Mouse (Mus musculus) CH12.LX (cell line): ENCODE measurements around the gene Pfkfb2. TPM values are rescaled to one million over a fixed set of nuclear protein-coding genes. Genes with fewer than 3 reads are reported as not detected.

Experiments used
- DNase-seq: peaks from one replicate; pipeline ENCODE4 v3.0.0-alpha.2; 2013; ENCODE audit errors: extremely low read depth
- H3K27ac ChIP-seq: 2 replicates; pipeline ENCODE4 v1.5.1; 2012; ENCODE audit warnings: low read depth, mild to moderate bottlenecking, control low read depth, moderate library complexity; ENCODE audit not compliant: insufficient read depth
- H3K27me3 ChIP-seq: replicated peaks from 2 replicates; pipeline ENCODE3; 2012; ENCODE audit warnings: inconsistent platforms
- H3K36me3 ChIP-seq, 2 experiments: replicated peaks in 1 of 2; 2 replicates each; pipeline versions ENCODE3 to v1.6.1; 2012; ENCODE audit warnings: inconsistent platforms in 1 of 2, low read length in 1 of 2, mild to moderate bottlenecking in 1 of 2, mixed read lengths in 1 of 2, moderate library complexity in 1 of 2; ENCODE audit not compliant: control insufficient read depth in 1 of 2, insufficient read depth in 1 of 2
- H3K4me1 ChIP-seq, 2 experiments: 2 replicates each; pipeline ENCODE4 v1.6.1; 2012; ENCODE audit warnings: inconsistent platforms in 1 of 2, moderate library complexity in 1 of 2; ENCODE audit not compliant: insufficient read depth in 2 of 2, control insufficient read depth in 1 of 2
- H3K4me2 ChIP-seq: 2 replicates; pipeline ENCODE4 v1.6.1; 2012; ENCODE audit warnings: low read depth, mild to moderate bottlenecking, control low read depth; ENCODE audit not compliant: poor library complexity, insufficient read depth, severe bottlenecking
- H3K4me3 ChIP-seq, 3 experiments: fragments of 150-350 bp in 1 of 3; sonication (generic) in 1 of 3; replicated peaks in 1 of 3; 2 replicates each; pipeline versions ENCODE3 to v1.5.1; 2011 to 2012; ENCODE audit warnings: low read depth in 2 of 3, low read length in 2 of 3, mild to moderate bottlenecking in 2 of 3, moderate library complexity in 2 of 3, control low read depth in 1 of 3, improper control_type of control experiment in 1 of 3, inconsistent platforms in 1 of 3, mixed read lengths in 1 of 3; ENCODE audit not compliant: poor library complexity in 1 of 3
- H3K79me2 ChIP-seq: replicated peaks from 2 replicates; pipeline ENCODE4 v1.6.1; 2012; ENCODE audit warnings: mild to moderate bottlenecking, moderate library complexity; ENCODE audit not compliant: control insufficient read depth, poor library complexity, insufficient read depth, severe bottlenecking; ENCODE audit errors: extremely low read depth
- H3K9ac ChIP-seq: 2 replicates; pipeline ENCODE4 v1.6.1; 2012; ENCODE audit warnings: low read depth, mild to moderate bottlenecking, control low read depth, moderate library complexity; ENCODE audit not compliant: insufficient read depth
- H3K9me3 ChIP-seq: replicated peaks from 2 replicates; pipeline ENCODE3; 2012; ENCODE audit warnings: low read length, inconsistent platforms, mixed read lengths
- BHLHE40 ChIP-seq: IDR thresholded peaks from 2 replicates; pipeline ENCODE4 v1.6.1; 2011; ENCODE audit warnings: mild to moderate bottlenecking, low read depth, low read length, improper control_type of control experiment
- CHD1 ChIP-seq: IDR thresholded peaks from 2 replicates; pipeline ENCODE4 v1.6.1; 2012; ENCODE audit warnings: low read depth, low read length, improper control_type of control experiment, inconsistent platforms
- E2F4 ChIP-seq: IDR thresholded peaks from 2 replicates; pipeline ENCODE4 v1.6.1; 2011; ENCODE audit warnings: low read depth, low read length, improper control_type of control experiment; ENCODE audit not compliant: insufficient replicate concordance
- ELF1 ChIP-seq: IDR thresholded peaks from 2 replicates; pipeline ENCODE4 v1.6.1; 2014; ENCODE audit warnings: low read depth, mild to moderate bottlenecking, inconsistent platforms, low read length, improper control_type of control experiment
- EP300 ChIP-seq: IDR thresholded peaks from 2 replicates; pipeline ENCODE4 v1.6.1; 2011; ENCODE audit warnings: low read length, improper control_type of control experiment
- GABPA ChIP-seq: IDR thresholded peaks from 2 replicates; pipeline ENCODE4 v1.6.1; 2012; ENCODE audit warnings: low read depth, low read length, improper control_type of control experiment, inconsistent platforms; ENCODE audit not compliant: insufficient replicate concordance
- HCFC1 ChIP-seq: IDR thresholded peaks from 2 replicates; pipeline ENCODE4 v1.6.1; 2012; ENCODE audit warnings: low read depth, mild to moderate bottlenecking, inconsistent platforms, low read length, improper control_type of control experiment
- IRF4 ChIP-seq: IDR thresholded peaks from 2 replicates; pipeline ENCODE4 v1.6.1; 2014; ENCODE audit warnings: low read depth, mild to moderate bottlenecking, inconsistent platforms, low read length, improper control_type of control experiment
- JUN ChIP-seq: IDR thresholded peaks from 2 replicates; pipeline ENCODE4 v1.6.1; 2011; ENCODE audit warnings: low read depth, mild to moderate bottlenecking, low read length, improper control_type of control experiment, moderate library complexity; ENCODE audit not compliant: insufficient read depth
- JUND ChIP-seq: conservative IDR thresholded peaks from 2 replicates; pipeline ENCODE4 v1.6.1; 2011; ENCODE audit warnings: low read depth, low read length, improper control_type of control experiment
- MAFK ChIP-seq: IDR thresholded peaks from 2 replicates; pipeline ENCODE4 v1.6.1; 2011; ENCODE audit warnings: low read length, improper control_type of control experiment; ENCODE audit not compliant: insufficient replicate concordance
- MAX ChIP-seq: IDR thresholded peaks from 2 replicates; pipeline ENCODE4 v1.6.1; 2011; ENCODE audit warnings: low read length, improper control_type of control experiment
- MEF2A ChIP-seq: IDR thresholded peaks from 2 replicates; pipeline ENCODE4 v1.6.1; 2014; ENCODE audit warnings: low read depth, mild to moderate bottlenecking, inconsistent platforms, low read length, improper control_type of control experiment, borderline replicate concordance
- MXI1 ChIP-seq: IDR thresholded peaks from 2 replicates; pipeline ENCODE4 v1.6.1; 2011; ENCODE audit warnings: mild to moderate bottlenecking, low read depth, low read length, improper control_type of control experiment
- MYC ChIP-seq: IDR thresholded peaks from 2 replicates; pipeline ENCODE4 v1.6.1; 2011; ENCODE audit warnings: low read depth, mild to moderate bottlenecking, improper control_type of control experiment, low read length
- NRF1 ChIP-seq: IDR thresholded peaks from 2 replicates; pipeline ENCODE4 v1.6.1; 2014; ENCODE audit warnings: low read depth, mild to moderate bottlenecking, inconsistent platforms, low read length, improper control_type of control experiment, moderate library complexity
- POLR2A ChIP-seq: IDR thresholded peaks from 2 replicates; pipeline ENCODE4 v1.6.1; 2011; ENCODE audit warnings: low read depth, mild to moderate bottlenecking, improper control_type of control experiment, low read length
- POLR2AphosphoS2 ChIP-seq: IDR thresholded peaks from 2 replicates; pipeline ENCODE4 v1.6.1; 2011; ENCODE audit warnings: low read depth, low read length, improper control_type of control experiment
- RCOR1 ChIP-seq: conservative IDR thresholded peaks from 2 replicates; pipeline ENCODE4 v1.6.1; 2012; ENCODE audit warnings: low read depth, mild to moderate bottlenecking, inconsistent platforms, low read length, improper control_type of control experiment
- SIN3A ChIP-seq: IDR thresholded peaks from 2 replicates; pipeline ENCODE4 v1.6.1; 2012; ENCODE audit warnings: low read length, improper control_type of control experiment, inconsistent platforms
- TBP ChIP-seq: conservative IDR thresholded peaks from 2 replicates; pipeline ENCODE4 v1.6.1; 2011; ENCODE audit warnings: low read depth, low read length, improper control_type of control experiment
- UBTF ChIP-seq: IDR thresholded peaks from 2 replicates; pipeline ENCODE4 v1.6.1; 2012; ENCODE audit warnings: low read depth, mild to moderate bottlenecking, inconsistent platforms, low read length, improper control_type of control experiment, moderate library complexity
- ZC3H11A ChIP-seq: IDR thresholded peaks from 2 replicates; pipeline ENCODE4 v1.6.1; 2012; ENCODE audit warnings: low read depth, mild to moderate bottlenecking, inconsistent platforms, low read length, improper control_type of control experiment
- ZKSCAN1 ChIP-seq: IDR thresholded peaks from 2 replicates; pipeline ENCODE4 v1.6.1; 2012; ENCODE audit warnings: low read depth, inconsistent platforms, low read length, improper control_type of control experiment, borderline replicate concordance
- ZMIZ1 ChIP-seq: IDR thresholded peaks from 2 replicates; pipeline ENCODE4 v1.6.1; 2012; ENCODE audit warnings: low read depth, mild to moderate bottlenecking, inconsistent platforms, low read length, improper control_type of control experiment
- dilution Hi-C: fragments of 300-500 bp; cut with MboI; formaldehyde crosslinking; loops from 2 replicates; pipeline ENCODE4 v1.14.3; 2020; ENCODE audit warnings: low sequenced_read_pairs; ENCODE audit not compliant: extremely low pct_unique_long_range_greater_than_20kb, extremely low pct_ligation_motif_present
- in situ Hi-C: fragments of 300-500 bp; cut with MboI; formaldehyde crosslinking; loops from 3 replicates; pipeline ENCODE4 v1.14.3; 2019; ENCODE audit warnings: low sequenced_read_pairs, low pct_ligation_motif_present, low pct_unique_long_range_greater_than_20kb, mixed read lengths
- polyA plus RNA-seq: library from polyadenylated mRNA; unstranded; fragments of >175 nt; gene quantifications from 2 replicates; pipeline ENCODE4 v1.2.1, GENCODE M21; 2012; ENCODE audit warnings: low read depth; ENCODE audit not compliant: insufficient read length
- total RNA-seq, 2 experiments: library from RNA; depleted of rRNA; stranded (reverse); fragments of 300-350 nt in 1 of 2; fragments of >200 nt in 1 of 2; gene quantifications; 2 replicates each; pipeline ENCODE4 v1.2.3; 2012 to 2014

Gene Pfkfb2
- total and polyA plus RNA-seq, 3 experiments, result 3.7 to 7.1 (median 4.3) TPM

- dilution Hi-C loops (no loop called here), in situ Hi-C loops (no loop called here)
- Histone ChIP-seq H3K9ac (no peak overlapping the region), H3K27me3 (no peaks in the 10 kb centered on the region), H3K36me3 (no peaks in the 10 kb centered on the region), H3K9me3 (no peaks in the 10 kb centered on the region), H3K4me2 (no peak overlapping the region), H3K4me1 (peaks cover 5 to 40% of the 10 kb centered on the region in 2 experiments; a peak in 3 of 4 replicates), H3K4me3 (no peak overlapping the region), H3K79me2 (no peaks in the 10 kb centered on the region), H3K27ac (no peak overlapping the region)
- no peak for DNase-seq
- TF ChIP-seq E2F4 (no peak), JUN (no peak), NRF1 (no peak), MAFK (no peak), CHD1 (no peak), GABPA (no peak), MXI1 (no peak), UBTF (no peak), SIN3A (no peak), ELF1 (no peak), ZKSCAN1 (no peak), MAX (no peak), MEF2A (no peak), POLR2A (no peak), HCFC1 (no peak), ZMIZ1 (no peak)
Observed at GRCm38 (mm10) chr1:130739636-130740035, 10.6 kb upstream of the Pfkfb2 start.

GRCm38 (mm10) chr1:130738551-130739106, 9.6 kb upstream of the Pfkfb2 start:
- Histone ChIP-seq H3K9ac (no peak overlapping the region), H3K27me3 (no peaks in the 10 kb centered on the region), H3K4me1 (peaks cover 5 to 40% of the 10 kb centered on the region in 2 experiments; a peak in 3 of 4 replicates), H3K27ac (no peak overlapping the region), H3K4me3 (no peak overlapping the region), H3K36me3 (no peaks in the 10 kb centered on the region), H3K9me3 (no peaks in the 10 kb centered on the region), H3K4me2 (no peak overlapping the region), H3K79me2 (no peaks in the 10 kb centered on the region)
- TF ChIP-seq MAX (no peak), MEF2A (no peak), JUN (no peak), E2F4 (no peak), ZC3H11A (no peak), POLR2AphosphoS2 (no peak), HCFC1 (no peak), TBP (no peak), EP300 (no peak), CHD1 (no peak), SIN3A (no peak), BHLHE40 (no peak), RCOR1 (no peak), MYC (no peak), IRF4 (no peak), JUND (no peak)
- dilution Hi-C loops, result no loop called here
- in situ Hi-C loops, result no loop called here
- DNase-seq, result no peak
